Mouse (Mus musculus): ENCODE results near the gene Dchs1.

Gene Dchs1

GRCm38 (mm10) chr7:105787285-105788140 lies at the start of gene Dchs1:
Gene Dchs1 (minus strand): TSS chr7:105787654.
- peak; percentile 46 for DNase-seq

- no peak for DNase-seq
Measured at GRCm38 (mm10) chr7:105824281-105824680, 36.8 kb upstream of the Dchs1 start.

GRCm38 (mm10) chr7:105818483-105818882 lies 31.0 kb upstream of the Dchs1 start:
- no peak for DNase-seq

GRCm38 (mm10) chr7:105816736-105817135 lies 29.3 kb upstream of the Dchs1 start:
- DNase-seq: no peak

- DNase-seq: no peak
Measured at GRCm38 (mm10) chr7:105813326-105813725, 25.9 kb upstream of the Dchs1 start.

DNA sequence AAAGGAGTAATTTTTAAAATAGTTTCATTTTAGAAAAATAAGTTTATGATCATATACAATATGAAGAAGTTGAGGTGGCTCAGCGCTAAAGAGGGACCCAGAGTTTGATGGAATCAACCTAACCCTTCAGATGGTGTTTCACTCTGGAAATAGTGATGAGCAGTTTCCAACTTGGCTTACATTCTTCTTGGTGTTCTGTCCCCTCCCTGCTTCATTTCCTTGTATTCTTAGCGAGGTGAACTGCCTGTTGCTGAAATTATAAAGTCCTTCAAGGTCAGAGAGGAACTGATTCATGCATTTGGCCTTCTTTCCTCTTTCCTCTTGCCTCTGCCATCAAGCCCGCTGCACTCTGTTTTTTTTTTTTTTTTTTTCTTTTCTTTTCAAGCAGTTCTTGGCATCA lies 25.1 kb upstream of the Dchs1 start:
- no peak for DNase-seq

DNA sequence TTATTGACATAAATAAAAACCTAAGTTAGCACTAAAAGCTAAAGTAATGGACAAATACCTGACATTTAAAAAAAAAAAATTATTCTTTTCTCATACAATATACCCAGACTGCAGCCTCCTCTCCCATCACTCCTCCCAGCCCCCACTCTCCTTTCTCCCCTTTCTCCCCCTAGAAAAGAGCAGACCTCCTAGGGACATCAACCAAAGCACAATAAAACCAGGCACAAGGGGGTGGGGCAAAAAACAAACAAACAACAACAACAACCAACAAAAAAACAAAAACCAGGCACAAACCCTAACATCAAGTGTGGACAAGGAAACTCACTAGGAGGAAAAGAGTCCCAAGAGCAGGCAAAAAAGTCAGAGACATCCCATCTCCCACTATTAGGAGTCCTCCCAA lies 24.1 kb upstream of the Dchs1 start:
- no peak for DNase-seq

- DNase-seq: peak; percentile 100
Measured at GRCm38 (mm10) chr7:105810877-105811489, 23.5 kb upstream of the Dchs1 start, which contains the start of gene Mrpl17. Gene Mrpl17 (minus strand): TSS chr7:105811099.

DNA sequence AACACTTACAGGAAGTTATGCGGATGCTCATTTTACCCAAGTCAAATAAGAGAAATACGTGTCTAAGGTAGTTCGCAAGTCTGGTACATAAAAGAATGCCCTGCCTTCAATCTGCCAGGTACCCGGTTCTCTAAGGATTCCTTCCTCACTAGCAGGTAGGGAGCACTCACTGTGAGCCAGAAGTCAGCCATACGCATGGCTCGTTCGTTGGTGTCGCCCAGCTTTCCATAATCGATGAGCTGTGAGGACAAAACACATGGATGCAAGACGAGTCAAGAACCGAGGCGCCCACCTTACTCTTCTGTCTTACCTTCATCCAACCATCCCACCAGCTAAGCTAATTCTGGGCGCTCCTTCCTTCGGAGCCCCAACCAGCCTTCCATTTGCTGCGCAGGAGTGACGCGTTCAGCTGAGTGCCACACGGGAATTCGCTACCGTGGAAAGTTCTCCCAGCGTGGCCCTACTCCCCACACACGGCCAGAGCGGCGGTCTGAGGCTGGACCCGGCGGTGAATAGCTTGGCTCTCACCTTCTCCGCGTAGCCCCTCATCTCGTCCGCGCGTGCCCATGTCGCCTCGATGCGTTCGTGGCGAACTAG lies 22.9 kb upstream of the Dchs1 start:
- DNase-seq: no peak

- DNase-seq: no peak
Measured at GRCm38 (mm10) chr7:105809836-105810235, 22.4 kb upstream of the Dchs1 start.

DNA sequence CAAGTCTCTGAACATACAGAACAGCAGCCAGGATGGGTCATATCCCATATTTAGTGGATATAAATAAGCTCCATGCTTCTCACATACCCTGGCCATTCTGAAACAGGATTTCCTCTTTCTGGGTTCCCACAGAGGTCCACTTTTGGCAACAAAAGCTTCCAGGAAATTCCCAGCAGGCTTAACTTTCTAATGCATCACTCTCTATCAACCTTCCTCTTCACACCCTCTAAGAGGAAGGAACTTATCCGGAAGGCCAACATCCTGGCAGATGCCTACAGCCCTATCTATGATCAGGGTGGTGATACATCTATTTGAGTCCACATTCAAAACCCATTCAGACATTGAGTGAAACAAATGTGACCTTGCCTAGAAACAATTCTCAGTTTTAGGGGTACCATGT lies 20.9 kb upstream of the Dchs1 start:
- DNase-seq: no peak

GRCm38 (mm10) chr7:105806716-105807115 lies 19.3 kb upstream of the Dchs1 start:
- no peak for DNase-seq

GRCm38 (mm10) chr7:105806125-105806524 lies 18.7 kb upstream of the Dchs1 start:
- no peak for DNase-seq

DNA sequence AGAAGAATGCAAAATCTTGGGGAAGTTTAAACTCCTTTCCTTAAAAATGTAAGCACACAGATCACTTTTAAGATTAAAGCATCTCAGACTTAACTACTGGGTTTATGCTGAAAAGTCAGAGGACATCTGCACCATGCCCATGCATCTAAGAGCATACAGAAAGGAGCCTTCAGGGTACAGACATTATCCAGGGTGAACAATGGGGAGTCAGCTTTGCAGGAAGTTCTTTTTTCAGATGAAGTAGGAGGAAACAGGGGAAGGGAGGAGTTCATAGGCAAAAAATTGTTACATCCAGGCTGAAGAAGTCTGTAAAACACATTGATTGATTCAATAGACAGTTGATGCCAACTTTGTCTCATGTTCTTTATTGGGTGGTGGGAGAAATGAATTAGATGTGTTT lies 16.0 kb upstream of the Dchs1 start:
- DNase-seq: no peak

DNA sequence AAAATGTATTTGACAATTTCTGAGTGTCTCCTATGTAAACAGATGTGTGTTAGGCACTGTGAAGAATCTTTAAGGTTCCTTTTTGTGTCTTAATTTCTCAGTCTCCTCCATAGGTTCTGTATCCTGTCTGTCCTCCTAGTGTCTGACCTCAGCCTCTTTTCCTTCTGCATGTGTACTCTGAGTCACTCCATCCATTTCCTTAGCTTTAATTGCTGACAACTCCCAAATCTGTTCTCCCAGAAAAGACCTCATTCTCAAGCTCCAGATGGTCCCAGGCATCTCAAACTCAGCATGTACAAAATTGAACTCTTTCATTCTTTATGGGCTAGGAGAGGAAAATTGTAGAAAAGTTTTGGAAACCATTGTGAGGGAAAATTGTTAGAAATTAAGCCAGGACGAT lies 15.3 kb upstream of the Dchs1 start:
- DNase-seq: no peak

DNA sequence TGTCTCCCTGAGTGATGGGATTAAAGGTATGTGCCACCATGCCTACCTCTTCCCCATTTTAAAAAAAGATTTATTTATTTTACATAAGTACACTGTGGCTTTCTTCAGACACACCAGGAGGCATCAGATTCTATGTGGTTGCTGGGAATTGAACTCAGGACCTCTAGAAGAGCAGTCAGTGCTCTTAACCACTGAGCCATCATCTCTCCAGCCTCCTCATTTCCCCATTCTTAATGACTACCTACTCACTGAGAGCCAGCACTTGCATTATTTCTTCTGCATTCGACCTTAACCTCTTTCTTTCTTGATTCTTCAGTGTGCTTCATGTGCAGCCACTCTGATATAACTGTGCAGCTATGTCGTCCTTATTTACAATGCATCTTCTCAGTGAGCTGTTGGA lies 14.9 kb upstream of the Dchs1 start:
- DNase-seq: no peak

GRCm38 (mm10) chr7:105796972-105797371 lies 9.5 kb upstream of the Dchs1 start:
- DNase-seq: no peak

DNA sequence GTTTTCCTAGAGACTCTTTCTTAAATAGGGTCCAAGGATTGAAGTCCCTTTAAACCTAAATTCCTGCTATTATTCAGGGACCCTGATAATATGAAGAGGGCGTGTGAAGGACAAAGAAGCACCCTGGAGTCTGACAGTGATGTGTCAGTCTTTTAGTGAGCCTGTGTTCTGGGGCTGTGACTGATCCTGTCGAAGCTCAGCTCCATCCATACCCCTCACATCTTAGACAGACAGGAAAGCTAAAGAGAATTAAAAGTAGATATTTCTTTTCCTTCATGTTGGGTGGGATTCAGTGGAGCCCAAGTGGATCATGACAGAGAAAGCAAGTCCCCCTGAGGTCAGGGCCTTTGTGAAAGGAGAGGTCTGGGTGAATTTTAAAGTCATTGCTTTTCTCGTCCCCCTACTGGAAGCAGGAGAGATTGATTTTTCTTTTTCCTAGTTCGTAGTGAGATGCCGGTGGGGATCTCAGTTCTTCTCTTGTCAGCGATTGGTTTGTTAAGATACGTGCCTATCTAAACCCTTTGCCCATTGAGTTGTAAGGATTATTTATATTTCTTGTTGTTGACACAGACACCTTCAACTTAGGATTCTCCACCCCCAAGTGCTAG lies 8.4 kb upstream of the Dchs1 start:
- DNase-seq: no peak

GRCm38 (mm10) chr7:105793701-105794100 lies 6.2 kb upstream of the Dchs1 start:
- no peak for DNase-seq

- DNase-seq: no peak
Measured at GRCm38 (mm10) chr7:105791147-105791546, 3.7 kb upstream of the Dchs1 start.

DNA sequence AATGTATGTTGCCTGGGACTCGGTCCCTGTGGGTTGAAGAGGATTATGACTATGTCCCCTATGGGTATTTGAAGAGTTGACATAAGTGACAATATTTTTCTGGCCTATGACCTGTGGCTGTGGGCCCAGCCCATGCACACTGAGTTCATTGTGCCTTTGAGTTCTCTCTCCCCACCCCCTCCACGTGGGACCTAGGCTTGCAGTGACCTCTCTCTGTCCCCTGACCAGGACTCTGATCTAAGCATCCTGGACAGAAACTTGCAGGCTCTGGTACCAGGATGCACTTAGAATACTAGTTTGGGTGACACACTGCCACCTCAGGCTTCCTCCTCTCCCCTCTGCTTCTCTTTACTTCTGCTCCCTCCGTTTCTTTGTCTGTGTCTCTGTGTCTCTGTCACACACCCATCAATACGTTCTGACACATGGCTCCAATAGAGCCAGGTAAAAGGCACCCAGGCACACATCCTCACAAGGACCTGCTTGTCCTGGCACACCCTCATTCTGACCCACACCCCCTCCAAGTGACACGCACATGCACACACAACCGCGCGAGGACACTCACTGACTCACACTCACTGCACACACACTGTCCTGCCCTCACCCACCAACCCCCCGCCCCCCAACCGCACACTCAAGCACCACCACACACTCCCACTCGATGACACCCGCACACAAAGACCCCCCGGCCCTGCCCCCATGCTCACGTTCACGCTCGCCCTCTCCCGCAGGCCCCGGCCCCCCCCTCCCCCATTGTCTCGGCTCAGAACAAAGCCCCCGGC lies 759 bp downstream of the Dchs1 start:
- no peak for DNase-seq

- DNase-seq: no peak
Measured at GRCm38 (mm10) chr7:105784556-105784955, 2.9 kb downstream of the Dchs1 start.

DNA sequence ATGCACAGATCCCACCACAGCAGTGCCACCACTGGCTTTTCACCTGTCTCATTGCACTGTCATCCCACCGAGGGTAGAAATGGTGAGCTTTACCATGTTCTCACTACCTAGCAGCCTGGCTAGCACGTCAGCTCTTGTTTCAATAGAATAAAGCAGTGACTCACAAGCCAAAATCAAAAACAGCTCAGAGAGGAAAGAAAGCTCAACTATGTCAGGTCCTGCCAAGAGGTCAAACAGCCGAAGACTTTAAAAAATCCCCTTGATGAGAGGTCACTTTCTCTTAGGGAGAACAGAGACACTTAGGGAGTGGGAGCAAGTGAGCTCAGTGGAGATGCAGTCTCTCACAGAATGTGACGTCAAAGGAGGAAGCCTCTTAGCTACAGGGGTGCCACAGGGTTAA lies 3.6 kb downstream of the Dchs1 start:
- no peak for DNase-seq
